Mouse (Mus musculus): Measurements from ENCODE around the gene Zfp114. TPM values are rescaled to one million over a fixed set of nuclear protein-coding genes. Genes with fewer than 3 reads are reported as not detected.
A peak's percentile ranks its signal among the peaks of the same experiment; 100 is the strongest.

The Zfp114 gene
- total RNA-seq (2021), result 1 to 10 TPM; 3.4 to 4.3 TPM
- long read RNA-seq, experiment 1, partial matches to known transcripts, result 0 of 2 reads
- long read RNA-seq, experiment 1, other reads (novel, unspliced or antisense), result 2 of 2 reads
- long read RNA-seq, experiment 2, partial matches to known transcripts, result 0 of 3 reads
- long read RNA-seq, experiment 2, other reads (novel, unspliced or antisense), result 0 of 3 reads

- peak; percentile 51 for TF ChIP-seq CTCF (conservative IDR thresholded peaks at IDR 0.05)
- H3K4me3 ChIP-seq, result peak within 1 kb of the TSS; percentile 74
- peak; percentile 77 to 79 for DNase-seq (ENCODE audit: low spot score in 2 of 2)
- peak within 1 kb of the TSS; percentile 94 for H3K27ac ChIP-seq
Measured at GRCm38 (mm10) chr7:24174618-24175336, at the start of gene Zfp114. TSS of gene Zfp114 (plus strand) at chr7:24175060.

GRCm38 (mm10) chr7:24133425-24133995 lies 41.4 kb upstream of the Zfp114 start:
- no peak for TF ChIP-seq CTCF (conservative IDR thresholded peaks at IDR 0.05)
- H3K4me3 ChIP-seq, result peak overlapping the region; percentile 83
- DNase-seq (ENCODE audit: low spot score in 2 of 2), result no peak
- peak overlapping the region; percentile 89 for H3K27ac ChIP-seq

- peak within 1 kb of the TSS; percentile 89 for H3K27ac ChIP-seq
- peak; percentile 89 to 93 for DNase-seq (ENCODE audit: low spot score in 2 of 2)
- no peak for TF ChIP-seq CTCF (conservative IDR thresholded peaks at IDR 0.05)
Measured at GRCm38 (mm10) chr7:24133996-24134828, 40.6 kb upstream of the Zfp114 start, which contains the start of gene Zfp235. TSS of gene Zfp235 (plus strand) at chr7:24134169.

GRCm38 (mm10) chr7:24142566-24142965 lies 32.3 kb upstream of the Zfp114 start:
- DNase-seq (ENCODE audit: low spot score in 2 of 2), result no peak
- no peak overlapping the region for H3K4me3 ChIP-seq
- no peak overlapping the region for H3K27ac ChIP-seq
- no peak for TF ChIP-seq CTCF (conservative IDR thresholded peaks at IDR 0.05)

More at GRCm38 (mm10) chr7:24133996-24134828, 40.6 kb upstream of the Zfp114 start, which contains the start of gene Zfp235:
- H3K4me3 ChIP-seq, result peak within 1 kb of the TSS; percentile 83

- no peak overlapping the region for H3K27ac ChIP-seq
- H3K4me3 ChIP-seq, result no peak overlapping the region
- DNase-seq (ENCODE audit: low spot score in 2 of 2), result no peak
- peak; percentile 51 for TF ChIP-seq CTCF (conservative IDR thresholded peaks at IDR 0.05)
Measured at GRCm38 (mm10) chr7:24153272-24153671, 21.6 kb upstream of the Zfp114 start.

- no peak for TF ChIP-seq CTCF (conservative IDR thresholded peaks at IDR 0.05)
- H3K4me3 ChIP-seq, result no peak overlapping the region
- H3K27ac ChIP-seq, result no peak overlapping the region
- DNase-seq (ENCODE audit: low spot score in 2 of 2), result no peak
Measured at GRCm38 (mm10) chr7:24172191-24172590, 2.7 kb upstream of the Zfp114 start.

GRCm38 (mm10) chr7:24175337-24175711 lies 464 bp downstream of the Zfp114 start:
- Histone ChIP-seq H3K27ac (peak overlapping the region; percentile 94), H3K4me3 (peak overlapping the region; percentile 74)

GRCm38 (mm10) chr7:24187611-24188010 lies 12.8 kb downstream of the Zfp114 start:
- no peak for DNase-seq (ENCODE audit: low spot score in 2 of 2)
- no peak overlapping the region for H3K4me3 ChIP-seq
- H3K27ac ChIP-seq, result no peak overlapping the region
- TF ChIP-seq CTCF (conservative IDR thresholded peaks at IDR 0.05), result no peak

More at GRCm38 (mm10) chr7:24175337-24175711, 464 bp downstream of the Zfp114 start:
- no peak for DNase-seq (ENCODE audit: low spot score in 2 of 2)
- no peak for TF ChIP-seq CTCF (conservative IDR thresholded peaks at IDR 0.05)

- Histone ChIP-seq H3K4me3 (no peak overlapping the region), H3K27ac (no peak overlapping the region)
- no peak for DNase-seq (ENCODE audit: low spot score in 2 of 2)
- no peak for TF ChIP-seq CTCF (conservative IDR thresholded peaks at IDR 0.05)
Measured at GRCm38 (mm10) chr7:24188901-24189570, 14.2 kb downstream of the Zfp114 start.

- no peak for DNase-seq (ENCODE audit: low spot score in 2 of 2)
- no peak overlapping the region for H3K4me3 ChIP-seq
- no peak overlapping the region for H3K27ac ChIP-seq
- TF ChIP-seq CTCF (conservative IDR thresholded peaks at IDR 0.05), result no peak
Measured at GRCm38 (mm10) chr7:24189571-24189944, 14.7 kb downstream of the Zfp114 start.

- no peak overlapping the region for H3K27ac ChIP-seq
- H3K4me3 ChIP-seq, result no peak overlapping the region
- TF ChIP-seq CTCF (conservative IDR thresholded peaks at IDR 0.05), result no peak
- DNase-seq (ENCODE audit: low spot score in 2 of 2), result no peak
Measured at GRCm38 (mm10) chr7:24191361-24191760, 16.5 kb downstream of the Zfp114 start.

- no peak overlapping the region for H3K4me3 ChIP-seq
- H3K27ac ChIP-seq, result no peak overlapping the region
- DNase-seq (ENCODE audit: low spot score in 2 of 2), result no peak
- no peak for TF ChIP-seq CTCF (conservative IDR thresholded peaks at IDR 0.05)
Measured at GRCm38 (mm10) chr7:24193157-24193556, 18.3 kb downstream of the Zfp114 start.
